Mouse (Mus musculus) ES-Bruce4 (cell line): ENCODE measurements around the gene Prkar1a. TPM values are rescaled to one million over a fixed set of nuclear protein-coding genes. Genes with fewer than 3 reads are reported as not detected.
"Not testable (repeated sequence)": the region's sequence is repeated elsewhere in the genome, so short reads cannot be mapped to it uniquely, and the experiment has no call there.

Source experiments
- H3K27ac ChIP-seq: 2 replicates; pipeline ENCODE4 v1.5.1; 2012; ENCODE audit warnings: low read length, inconsistent platforms; ENCODE audit not compliant: insufficient read depth
- H3K27me3 ChIP-seq: 2 replicates; pipeline ENCODE4 v1.6.1; 2012; ENCODE audit warnings: mild to moderate bottlenecking, low read length, inconsistent platforms; ENCODE audit not compliant: control insufficient read depth, poor library complexity, insufficient read depth, severe bottlenecking
- H3K36me3 ChIP-seq: 2 replicates; pipeline ENCODE4 v1.6.1; 2012; ENCODE audit warnings: inconsistent platforms, mild to moderate bottlenecking, low read length, moderate library complexity; ENCODE audit not compliant: control insufficient read depth, poor library complexity, insufficient read depth, severe bottlenecking
- H3K4me1 ChIP-seq: one replicate; pipeline ENCODE4 v1.8.1; 2011; ENCODE audit warnings: low read length; ENCODE audit not compliant: control insufficient read depth, insufficient read depth
- H3K4me3 ChIP-seq: 2 replicates; pipeline ENCODE4 v1.5.1; 2011; ENCODE audit warnings: low read depth, mild to moderate bottlenecking, low read length
- H3K9ac ChIP-seq: 2 replicates; pipeline ENCODE4 v1.6.1; 2012; ENCODE audit warnings: low read depth, mild to moderate bottlenecking, inconsistent platforms; ENCODE audit not compliant: poor library complexity, severe bottlenecking
- H3K9me3 ChIP-seq: replicated peaks from 2 replicates; pipeline ENCODE4 v1.6.1; 2012; ENCODE audit warnings: mild to moderate bottlenecking, low read length, inconsistent platforms; ENCODE audit not compliant: control insufficient read depth, poor library complexity, insufficient read depth, severe bottlenecking
- CTCF ChIP-seq: IDR thresholded peaks from one replicate; pipeline ENCODE4 v1.8.1; 2011; ENCODE audit warnings: low read depth, low read length
- EP300 ChIP-seq: IDR thresholded peaks from 2 replicates; pipeline ENCODE4 v1.6.1; 2011; ENCODE audit warnings: low read depth, low read length; ENCODE audit not compliant: insufficient read depth
- POLR2A ChIP-seq: IDR thresholded peaks from one replicate; pipeline ENCODE4 v1.8.1; 2011; ENCODE audit warnings: low read length; ENCODE audit not compliant: insufficient read depth
- polyA plus RNA-seq: library from polyadenylated mRNA; stranded (reverse); fragments of >200 nt; gene quantifications from 2 replicates; pipeline ENCODE4 v1.2.4, GENCODE M21; 2011; ENCODE audit warnings: low read depth; ENCODE audit not compliant: missing spikeins, insufficient read depth, insufficient read length

Gene Prkar1a
- polyA plus RNA-seq, 1 experiment: 98.3 TPM

DNA sequence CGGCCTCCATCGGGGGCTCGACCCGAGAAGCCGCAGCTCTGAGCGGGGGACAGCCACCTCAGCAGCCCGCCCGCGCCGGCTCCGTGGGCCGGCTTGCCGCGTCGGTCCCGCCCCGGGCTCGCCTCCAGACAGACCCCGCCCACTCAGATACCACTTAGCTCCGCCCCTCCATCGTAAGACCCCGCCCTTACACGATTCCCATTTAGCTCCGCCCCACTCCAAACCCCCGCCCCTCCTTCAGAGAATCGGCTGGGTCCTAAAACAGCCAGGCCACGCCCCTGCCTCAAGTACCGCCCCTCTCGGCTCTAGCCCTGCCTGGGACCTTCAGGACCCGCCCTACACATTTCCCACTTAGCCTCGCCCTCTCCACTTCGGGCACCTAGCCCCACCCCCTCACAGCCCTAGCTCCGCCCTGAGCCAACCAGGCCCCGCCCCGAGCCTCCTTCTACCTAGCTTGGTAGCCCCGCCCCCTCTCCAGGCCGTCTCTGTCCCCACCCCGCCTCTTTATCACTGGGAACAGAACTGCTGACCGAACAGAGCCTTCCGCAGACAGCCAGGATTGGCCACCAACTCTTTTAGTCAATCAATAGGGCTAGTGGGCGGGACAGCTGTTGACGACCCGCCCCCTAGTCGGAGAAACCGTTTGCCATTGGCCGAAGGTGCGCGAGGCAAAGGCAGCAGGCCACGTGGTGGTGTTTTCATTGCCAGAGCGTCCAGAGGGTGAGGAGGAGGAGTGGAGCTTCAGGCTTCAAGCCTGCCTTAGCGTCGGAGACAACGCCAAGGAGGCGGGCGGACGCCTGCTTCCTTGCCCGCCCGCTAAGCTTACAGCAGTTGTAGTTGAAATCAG lies 37.7 kb upstream of the Prkar1a start, which contains the start of gene Wipi1:
Wipi1 (minus strand) TSS at position 665 of the 847 bp plus-strand sequence.
- H3K9ac ChIP-seq: peak within 1 kb of the TSS; percentile 71
- H3K4me1 ChIP-seq: no peaks in the 10 kb centered on the region
- no peaks in the 10 kb centered on the region for H3K9me3 ChIP-seq
- no peak within 1 kb of the TSS for H3K27ac ChIP-seq
- no peaks in the 10 kb centered on the region for H3K36me3 ChIP-seq
- TF ChIP-seq CTCF (no peak), EP300 (no peak), POLR2A (no peak)
- H3K27me3 ChIP-seq: no peaks in the 10 kb centered on the region
- peak within 1 kb of the TSS; percentile 83 for H3K4me3 ChIP-seq

DNA sequence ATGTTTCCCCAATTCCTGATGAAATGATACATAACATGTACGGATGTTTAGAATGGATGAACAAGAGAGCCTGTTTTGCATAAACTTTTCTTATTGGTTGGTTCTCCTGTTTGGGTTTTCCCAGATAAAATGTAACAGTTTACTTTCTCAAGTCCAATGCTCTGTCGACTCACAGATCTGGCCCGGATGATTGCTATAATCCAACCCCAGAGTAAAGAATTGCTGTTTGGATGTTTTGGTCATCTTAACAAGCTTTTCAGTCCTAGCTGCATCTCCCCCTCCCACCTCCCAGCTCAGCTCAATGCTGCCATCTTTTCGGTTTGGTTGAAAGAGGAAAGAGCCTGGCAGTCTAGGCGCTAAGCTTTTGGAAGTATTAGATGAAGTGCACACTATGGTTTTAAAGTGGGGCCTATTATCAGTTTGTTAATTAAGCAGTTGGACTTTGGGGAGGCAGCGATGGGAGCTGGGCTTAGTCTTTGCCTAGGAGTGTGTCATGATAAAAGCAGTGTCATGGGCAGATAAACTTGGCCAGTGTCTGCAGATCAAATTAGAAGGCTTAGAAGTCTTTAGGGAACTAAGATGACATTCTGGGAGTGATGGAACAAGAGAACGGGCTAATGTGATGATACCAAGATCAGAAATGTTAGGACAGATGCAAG lies 36.2 kb upstream of the Prkar1a start:
- H3K4me1 ChIP-seq: no peaks in the 10 kb centered on the region
- H3K9ac ChIP-seq: no peak overlapping the region
- H3K9me3 ChIP-seq: no peaks in the 10 kb centered on the region
- H3K27me3 ChIP-seq: no peaks in the 10 kb centered on the region
- TF ChIP-seq CTCF: no peak
- no peak for TF ChIP-seq POLR2A
- no peak for TF ChIP-seq EP300
- no peak overlapping the region for H3K4me3 ChIP-seq
- no peak overlapping the region for H3K27ac ChIP-seq
- no peaks in the 10 kb centered on the region for H3K36me3 ChIP-seq

GRCm38 (mm10) chr11:109615286-109615685 lies 33.9 kb upstream of the Prkar1a start:
- Histone ChIP-seq H3K9me3 (no peaks in the 10 kb centered on the region), H3K36me3 (no peaks in the 10 kb centered on the region), H3K4me1 (no peaks in the 10 kb centered on the region), H3K27ac (no peak overlapping the region), H3K9ac (no peak overlapping the region), H3K27me3 (no peaks in the 10 kb centered on the region), H3K4me3 (no peak overlapping the region)
- TF ChIP-seq POLR2A (no peak), EP300 (no peak), CTCF (no peak)

DNA sequence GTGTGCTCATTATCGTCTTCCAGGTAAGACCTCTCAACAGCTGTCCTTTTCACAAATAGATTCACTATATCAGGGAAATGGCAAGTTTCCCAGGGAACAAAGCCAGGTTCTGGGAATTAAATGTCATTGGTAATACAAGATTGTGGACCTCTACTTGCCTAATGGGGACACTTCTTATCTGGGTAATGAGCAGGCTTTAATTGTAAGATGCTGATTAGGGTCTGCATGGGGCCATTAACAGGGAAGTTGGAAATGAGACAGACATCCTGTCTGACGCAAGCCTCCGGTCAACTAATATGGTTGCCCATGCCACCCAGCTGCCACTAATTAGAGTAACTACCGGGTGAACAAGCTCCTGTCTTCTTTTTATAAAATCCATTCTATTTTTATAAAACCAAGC lies 32.9 kb upstream of the Prkar1a start:
- no peak overlapping the region for H3K27ac ChIP-seq
- no peaks in the 10 kb centered on the region for H3K27me3 ChIP-seq
- H3K9ac ChIP-seq: no peak overlapping the region
- H3K9me3 ChIP-seq: no peaks in the 10 kb centered on the region
- H3K4me1 ChIP-seq: no peaks in the 10 kb centered on the region
- H3K36me3 ChIP-seq: no peaks in the 10 kb centered on the region
- TF ChIP-seq EP300 (no peak), POLR2A (no peak), CTCF (no peak)
- no peak overlapping the region for H3K4me3 ChIP-seq

- Histone ChIP-seq H3K9me3 (no peaks in the 10 kb centered on the region), H3K9ac (no peak overlapping the region), H3K36me3 (no peaks in the 10 kb centered on the region), H3K4me1 (no peaks in the 10 kb centered on the region), H3K27ac (no peak overlapping the region), H3K27me3 (no peaks in the 10 kb centered on the region), H3K4me3 (no peak overlapping the region)
- TF ChIP-seq POLR2A (no peak), EP300 (no peak), CTCF (no peak)
These were observed 32.4 kb upstream of the Prkar1a start for GRCm38 (mm10) chr11:109616766-109617165.

DNA sequence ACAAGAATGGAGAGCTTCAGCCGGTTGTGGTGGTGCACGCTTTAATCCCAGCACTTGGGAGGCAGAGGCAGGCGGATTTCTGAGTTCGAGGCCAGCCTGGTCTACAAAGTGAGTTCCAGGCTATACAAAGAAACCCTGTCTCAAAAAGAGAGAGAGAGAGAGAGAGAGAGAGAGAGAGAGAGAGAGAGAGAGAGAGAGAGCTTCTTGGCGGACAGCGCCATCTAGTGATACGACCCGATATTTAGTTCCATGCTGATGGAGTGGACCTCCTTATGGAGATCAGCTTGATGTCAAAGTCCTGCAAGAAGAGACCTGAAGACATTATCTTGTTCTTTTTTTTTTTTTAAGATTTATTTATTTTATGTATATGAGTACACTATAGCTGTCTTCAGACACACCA lies 30.1 kb upstream of the Prkar1a start:
- not testable (repeated sequence) for H3K4me3 ChIP-seq, H3K9me3 ChIP-seq, H3K27me3 ChIP-seq, H3K36me3 ChIP-seq, H3K27ac ChIP-seq, H3K4me1 ChIP-seq, H3K9ac ChIP-seq
- peak; percentile 18 for TF ChIP-seq CTCF
